Mouse (Mus musculus) 3134 (cell line): Measurements from ENCODE around the gene Cyp27b1.
"Not testable (repeated sequence)": the region's sequence is repeated elsewhere in the genome, so short reads cannot be mapped to it uniquely, and the experiment has no call there.

ENCODE experiments used
- DNase-seq: peaks from one replicate; pipeline ENCODE4 v3.0.0-alpha.2; 2011; ENCODE audit warnings: low spot score; ENCODE audit not compliant: insufficient read length; ENCODE audit errors: extremely low read depth

Cyp27b1 gene

DNA sequence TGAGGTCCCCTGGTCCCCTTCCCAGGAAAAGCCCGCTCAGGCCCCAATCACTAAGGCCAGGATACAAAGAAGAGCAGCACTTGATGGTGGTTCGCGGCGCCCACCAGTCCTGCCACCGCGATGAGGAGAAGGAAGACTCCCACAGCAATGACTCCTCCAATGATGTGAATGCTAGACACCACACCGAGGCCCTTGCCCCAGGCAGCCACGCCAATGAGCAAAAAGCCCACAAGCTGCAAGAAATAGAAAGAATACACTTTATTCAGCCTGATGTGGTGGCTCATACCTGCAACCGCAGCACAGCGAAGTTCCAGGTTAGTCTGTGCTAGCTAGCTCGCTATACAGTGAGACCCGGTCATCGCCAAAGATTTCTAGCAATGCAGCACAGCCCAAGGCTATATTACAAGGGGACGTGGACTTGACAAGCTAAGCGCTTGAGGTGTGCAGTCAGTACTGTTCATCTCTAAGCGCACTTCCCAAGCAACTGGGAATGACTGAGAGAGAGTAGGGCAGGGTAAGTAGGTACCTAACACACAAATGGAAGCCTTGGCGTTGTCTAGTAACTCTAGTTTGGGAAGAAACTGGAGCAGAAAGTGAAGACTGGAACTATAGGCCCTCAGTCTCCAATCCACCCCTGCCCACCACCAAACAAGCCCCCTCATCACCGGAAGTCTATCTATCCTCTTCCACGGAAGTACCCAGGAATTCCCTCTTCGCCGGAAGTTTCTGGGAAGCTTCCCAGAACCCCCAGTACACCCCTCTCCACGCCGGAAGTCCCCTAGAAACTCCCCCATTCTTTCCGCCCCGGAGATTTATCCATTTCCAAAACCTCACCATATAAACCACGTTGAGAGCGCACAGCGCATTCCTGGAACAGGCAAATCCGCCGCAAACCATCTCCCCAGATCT lies 21.5 kb downstream of the Cyp27b1 start:
- DNase-seq: peak; percentile 54

- peak; percentile 82 for DNase-seq
These were observed 22.4 kb downstream of the Cyp27b1 start, which contains the start of gene Tspan31 for GRCm38 (mm10) chr10:127070190-127071121. Gene Tspan31, minus strand, starts transcription at chr10:127070264.

GRCm38 (mm10) chr10:127071203-127071602 lies 23.2 kb downstream of the Cyp27b1 start:
- DNase-seq: no peak

GRCm38 (mm10) chr10:127072270-127072669 lies 24.2 kb downstream of the Cyp27b1 start:
- DNase-seq: not testable (repeated sequence)

GRCm38 (mm10) chr10:127072969-127073368 lies 24.9 kb downstream of the Cyp27b1 start:
- DNase-seq: not testable (repeated sequence)

DNA sequence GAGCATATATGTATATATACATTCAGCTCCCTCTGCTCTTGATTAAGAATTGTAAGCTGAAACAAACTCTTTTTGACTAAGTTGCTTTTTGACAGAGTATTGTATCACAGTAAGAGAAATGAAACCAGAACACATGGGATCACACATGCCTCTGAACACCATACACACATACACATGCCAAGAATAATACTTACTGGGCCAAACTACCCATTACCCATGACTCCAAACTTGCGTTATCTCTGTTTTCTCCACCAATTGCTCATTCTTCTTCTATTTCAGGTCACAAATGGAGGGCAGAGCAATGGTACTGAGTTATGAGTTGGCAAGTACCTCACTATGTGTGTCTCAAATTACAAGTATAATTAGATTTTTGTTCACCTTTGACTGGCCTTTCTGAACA lies 25.9 kb downstream of the Cyp27b1 start:
- no peak for DNase-seq

- no peak for DNase-seq
These were observed 27.0 kb downstream of the Cyp27b1 start, which contains the start of gene Agap2 for GRCm38 (mm10) chr10:127075080-127075479. Gene Agap2, plus strand, starts transcription at chr10:127075284.

- no peak for DNase-seq
These were observed 27.6 kb downstream of the Cyp27b1 start for GRCm38 (mm10) chr10:127075651-127076050.

DNA sequence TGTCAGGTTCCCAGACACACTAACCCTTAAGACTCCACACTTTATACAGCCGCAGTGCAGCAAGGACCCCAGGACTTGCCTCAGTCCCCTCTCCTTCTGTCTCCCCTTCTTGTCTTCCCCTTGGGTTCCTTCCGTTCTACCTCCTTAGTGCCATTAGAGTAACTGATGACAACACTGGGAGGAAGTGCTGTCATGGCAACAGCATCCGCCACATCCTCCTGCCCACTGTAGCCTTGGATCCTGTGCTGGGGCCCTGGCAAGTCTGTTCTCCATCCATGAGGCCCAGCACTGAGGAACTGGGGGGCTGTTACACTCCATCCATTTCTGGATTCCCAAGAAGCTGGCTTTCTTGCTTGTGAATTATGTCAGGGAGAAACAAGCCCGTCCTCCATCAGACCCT lies 28.0 kb downstream of the Cyp27b1 start:
- no peak for DNase-seq

DNA sequence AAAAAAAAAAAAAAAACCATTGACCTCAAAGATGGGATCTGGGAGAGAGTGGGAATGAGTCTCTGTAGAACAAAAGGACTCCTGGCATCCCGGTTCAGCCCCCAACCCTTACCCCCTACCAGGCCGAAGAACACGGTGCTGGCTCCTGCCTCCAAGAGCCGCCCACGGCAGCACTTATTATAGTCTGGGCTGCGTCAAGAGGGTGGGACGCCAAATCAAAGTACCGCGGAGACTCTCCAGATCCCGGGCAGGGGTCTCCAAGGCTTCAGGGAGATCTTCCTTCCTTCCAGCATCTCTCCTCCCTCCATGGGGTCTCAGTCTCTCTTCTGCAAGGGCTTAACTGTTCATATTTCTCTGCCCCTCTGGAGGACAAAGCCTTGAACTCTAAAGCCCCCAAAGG lies 29.5 kb downstream of the Cyp27b1 start:
- no peak for DNase-seq

- DNase-seq: no peak
These were observed 30.1 kb downstream of the Cyp27b1 start for GRCm38 (mm10) chr10:127078001-127078676.

DNA sequence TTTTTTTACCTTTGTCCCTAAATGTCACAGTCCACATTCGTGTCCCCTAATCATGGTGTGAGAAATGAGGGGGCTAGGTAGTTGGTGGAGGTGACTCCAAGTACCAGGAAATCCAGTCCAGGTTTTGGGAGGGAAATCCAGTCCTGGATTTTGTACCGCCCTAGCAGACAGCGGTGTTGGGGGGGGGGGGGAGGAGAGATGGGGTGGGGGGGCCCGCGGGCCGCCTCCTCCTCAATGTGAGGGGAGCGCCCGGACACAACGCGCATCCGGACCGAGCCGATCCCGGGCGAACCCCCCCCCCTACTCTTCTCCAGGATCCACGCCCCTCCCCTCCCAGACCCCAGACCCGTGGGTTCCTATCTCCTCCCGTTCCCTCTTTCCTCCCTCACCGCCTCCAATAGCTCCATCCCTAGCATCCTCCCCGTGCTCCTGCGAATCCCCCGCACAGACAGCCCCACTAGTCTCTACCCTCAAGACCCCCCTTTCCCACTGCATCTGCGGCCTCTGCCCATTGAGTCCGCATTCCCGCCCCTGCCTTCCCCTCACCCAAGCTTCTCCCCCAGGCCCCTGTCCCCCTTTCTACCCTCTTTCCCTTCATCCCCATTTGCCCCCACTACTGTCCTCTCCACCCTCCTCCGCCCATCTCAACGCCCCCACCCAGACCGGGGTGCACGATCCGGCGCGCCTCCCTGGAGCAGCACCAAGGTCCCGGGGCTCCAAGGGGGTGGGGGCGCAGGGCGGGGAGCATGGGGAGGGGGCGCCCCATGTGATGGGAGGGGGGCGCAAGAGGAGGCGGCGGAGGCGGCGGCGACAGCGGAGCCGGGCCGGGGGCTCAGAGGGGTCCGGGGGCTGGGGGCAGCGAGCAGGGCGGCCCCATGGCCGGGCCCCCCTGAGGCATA lies 30.9 kb downstream of the Cyp27b1 start:
- no peak for DNase-seq

- no peak for DNase-seq
These were observed 31.8 kb downstream of the Cyp27b1 start for GRCm38 (mm10) chr10:127079665-127080391.

GRCm38 (mm10) chr10:127080901-127081780 lies 33.1 kb downstream of the Cyp27b1 start:
- no peak for DNase-seq

GRCm38 (mm10) chr10:127081996-127082620 lies 34.1 kb downstream of the Cyp27b1 start:
- DNase-seq: no peak

GRCm38 (mm10) chr10:127083292-127083914 lies 35.4 kb downstream of the Cyp27b1 start:
- no peak for DNase-seq

- no peak for DNase-seq
These were observed 35.9 kb downstream of the Cyp27b1 start for GRCm38 (mm10) chr10:127083915-127084306.
